Mouse (Mus musculus) liver, embryonic 16.5 days (tissue): Measurements from ENCODE around the gene Irak2. TPM values are rescaled to one million over a fixed set of nuclear protein-coding genes. Genes with fewer than 3 reads are reported as not detected.

Source experiments
- ATAC-seq: fragments of 200-750 bp; cut with Nextera tagmentation; 2 replicates; pipeline ENCODE4 v1.8.0; 2017; ENCODE audit warnings: low read depth, mild to moderate bottlenecking, moderate number of reproducible peaks, moderate library complexity
- H3K27ac ChIP-seq: fragments of 300-500 bp; sonication (generic); 2 replicates; pipeline ENCODE4 v1.5.1; 2014; ENCODE audit warnings: mild to moderate bottlenecking, low read length
- H3K27me3 ChIP-seq: fragments of 300-500 bp; sonication (generic); 2 replicates; pipeline ENCODE4 v1.6.1; 2014; ENCODE audit warnings: low read depth, low read length, mixed read lengths; ENCODE audit not compliant: control insufficient read depth, insufficient read depth
- H3K36me3 ChIP-seq: fragments of 300-500 bp; sonication (generic); 2 replicates; pipeline ENCODE4 v1.6.1; 2014; ENCODE audit warnings: mild to moderate bottlenecking; ENCODE audit not compliant: control insufficient read depth, insufficient read depth
- H3K4me1 ChIP-seq: fragments of 300-500 bp; sonication (generic); 2 replicates; pipeline ENCODE4 v1.6.1; 2014; ENCODE audit warnings: low read depth, low read length, mixed read lengths; ENCODE audit not compliant: control insufficient read depth
- H3K4me2 ChIP-seq: fragments of 300-500 bp; sonication (generic); 2 replicates; pipeline ENCODE4 v1.6.1; 2014; ENCODE audit warnings: low read depth, low read length, mixed read lengths
- H3K4me3 ChIP-seq: fragments of 300-500 bp; sonication (generic); 2 replicates; pipeline ENCODE4 v1.5.1; 2014; ENCODE audit warnings: low read depth, mild to moderate bottlenecking, low read length
- H3K9ac ChIP-seq: fragments of 300-500 bp; sonication (generic); 2 replicates; pipeline ENCODE4 v1.6.1; 2014; ENCODE audit warnings: low read depth, low read length
- H3K9me3 ChIP-seq: fragments of 300-500 bp; sonication (generic); replicated peaks from 2 replicates; pipeline ENCODE4 v1.6.1; 2016; ENCODE audit warnings: low read length; ENCODE audit not compliant: control insufficient read depth
- WGBS: fragments of 180-500 bp; shearing (Covaris S2); extraction: QIAGEN DNeasy Blood & Tissue Kit; methylation state at CpG from one replicate; pipeline ENCODE4 v1.1.7; 2014; ENCODE audit not compliant: insufficient replicate concordance; 5-methylcytosine and 5-hydroxymethylcytosine counted together
- microRNA-seq: library from miRNA; unstranded; fragments of <30 nt; microRNA quantifications from one replicate; pipeline ENCODE4, GENCODE M21; 2016
- polyA plus RNA-seq: library from polyadenylated mRNA; unstranded; fragments of >200 nt; fragmentation: Nextera tagmentation; extraction: Ambion mirVana; gene quantifications from 2 replicates; pipeline ENCODE4 v1.2.1, GENCODE M21; 2015

The Irak2 gene
- polyA plus RNA-seq, 1 experiment from 2014 or later: 13.2 TPM

DNA sequence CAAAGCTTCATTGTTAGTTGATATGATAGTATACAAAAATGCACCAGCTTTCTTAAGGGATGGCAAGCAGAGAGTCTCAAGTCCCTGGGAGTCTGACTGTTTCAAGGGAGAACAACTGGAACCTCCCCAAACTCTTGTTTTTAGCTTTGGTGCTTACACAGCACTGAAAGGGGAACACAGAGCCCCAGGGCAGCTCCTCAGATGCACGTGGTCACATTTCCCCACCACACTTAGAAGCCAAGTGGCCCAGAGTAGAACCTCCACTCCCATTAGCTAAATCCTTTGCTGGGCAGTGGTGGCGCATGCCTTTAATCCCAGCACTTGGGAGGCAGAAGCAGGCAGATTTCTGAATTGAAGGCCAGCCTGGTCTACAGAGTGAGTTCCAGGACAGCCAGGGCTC lies 103.2 kb downstream of the Irak2 start:
- no peak for ATAC-seq
- H3K4me3 ChIP-seq: no peak overlapping the region
- no peak overlapping the region for H3K9ac ChIP-seq
- H3K27ac ChIP-seq: no peak overlapping the region
- H3K36me3 ChIP-seq: no peaks in the 10 kb centered on the region; the same call in 1 of the 2 replicates
- peaks cover 12% of the 10 kb centered on the region for H3K4me1 ChIP-seq
- H3K27me3 ChIP-seq: no peaks in the 10 kb centered on the region
- WGBS: 55% methylated on average over 2 of the region's 2 CpGs
- no peaks in the 10 kb centered on the region for H3K9me3 ChIP-seq
- H3K4me2 ChIP-seq: no peak overlapping the region

DNA sequence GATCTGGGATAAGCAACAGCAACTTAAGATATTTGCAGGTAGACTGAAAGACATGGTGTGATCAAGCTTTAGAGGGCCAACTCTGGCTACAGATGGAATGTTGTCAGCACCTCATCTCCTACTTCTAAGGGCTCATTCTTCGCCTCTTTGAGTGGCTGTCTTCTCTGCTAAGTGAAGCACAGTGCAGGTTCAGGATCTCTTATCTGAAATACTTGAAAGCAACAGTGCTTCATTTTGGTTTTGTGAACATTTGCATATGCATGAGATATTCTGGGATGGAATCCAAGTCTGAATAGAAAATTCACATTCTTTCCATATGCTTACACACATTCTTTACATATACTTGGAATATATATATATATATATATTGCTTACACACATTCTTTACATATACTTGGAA lies 104.1 kb downstream of the Irak2 start:
- Histone ChIP-seq H3K4me3 (no peak overlapping the region), H3K27ac (no peak overlapping the region), H3K36me3 (no peaks in the 10 kb centered on the region; the same call in 1 of the 2 replicates), H3K9me3 (no peaks in the 10 kb centered on the region), H3K4me2 (no peak overlapping the region), H3K9ac (no peak overlapping the region), H3K27me3 (peaks cover 1% of the 10 kb centered on the region), H3K4me1 (peaks cover 12% of the 10 kb centered on the region)
- WGBS: 59% methylated on average over 1 of the region's 1 CpGs
- ATAC-seq: no peak

- Histone ChIP-seq H3K4me3 (no peak overlapping the region), H3K27me3 (peaks cover 5% of the 10 kb centered on the region), H3K9ac (no peak overlapping the region), H3K9me3 (no peaks in the 10 kb centered on the region), H3K4me1 (peaks cover 12% of the 10 kb centered on the region), H3K4me2 (no peak overlapping the region), H3K27ac (no peak overlapping the region), H3K36me3 (no peaks in the 10 kb centered on the region; the same call in 1 of the 2 replicates)
- WGBS: 30% methylated on average over 1 of the region's 1 CpGs
- no peak for ATAC-seq
These were observed 104.8 kb downstream of the Irak2 start for GRCm38 (mm10) chr6:113743111-113743510.

Small RNAs within 50 kb of the gene (microRNA-seq; reads per million reads assigned to microRNA genes)
- gene Mir7042: 0.98 reads per million

Other genes starting within 250 kb of the Irak2 start
- 0.90 and 1.3 TPM in 2 replicates for gene Ttll3, start 249.2 kb upstream of the Irak2 start, polyA plus RNA-seq
- gene Rpusd3, start 219.1 kb upstream of the Irak2 start, polyA plus RNA-seq: 11.8 and 12.1 TPM in 2 replicates
- 0.14 and 0.40 TPM in 2 replicates for gene Cidec, start 202.7 kb upstream of the Irak2 start, polyA plus RNA-seq
- 30.1 and 30.9 TPM in 2 replicates for gene Jagn1, start 195.9 kb upstream of the Irak2 start, polyA plus RNA-seq
- 0.19 and 0.33 TPM in 2 replicates for gene Il17re, start 180.0 kb upstream of the Irak2 start, polyA plus RNA-seq
- 9.5 and 11.9 TPM in 2 replicates for gene Il17rc, start 167.0 kb upstream of the Irak2 start, polyA plus RNA-seq
- gene Creld1, start 155.2 kb upstream of the Irak2 start, polyA plus RNA-seq: 6.9 and 7.3 TPM in 2 replicates
- 0.05 TPM in 1 of 2 replicates, not detected in the other for gene Prrt3, start 136.5 kb upstream of the Irak2 start, polyA plus RNA-seq
- 40.6 and 42.0 TPM in 2 replicates for gene Emc3, start 106.8 kb upstream of the Irak2 start, polyA plus RNA-seq
- 6.8 and 7.3 TPM in 2 replicates for gene Fancd2, start 106.8 kb upstream of the Irak2 start, polyA plus RNA-seq
- gene Fancd2os, start 37.8 kb upstream of the Irak2 start, polyA plus RNA-seq: not detected in 2 replicates
- 77.9 and 78.0 TPM in 2 replicates for gene Brk1, start 33.7 kb upstream of the Irak2 start, polyA plus RNA-seq
- gene Vhl, start 14.5 kb upstream of the Irak2 start, polyA plus RNA-seq: 9.0 and 9.1 TPM in 2 replicates
- 0.40 and 0.47 TPM in 2 replicates for gene Tatdn2, start 58.6 kb downstream of the Irak2 start, polyA plus RNA-seq
- 0.11 and 1.9 TPM in 2 replicates for gene Ghrl, start 81.4 kb downstream of the Irak2 start, polyA plus RNA-seq
- 103 and 111 TPM in 2 replicates for gene Sec13, start 102.3 kb downstream of the Irak2 start, polyA plus RNA-seq